Mouse (Mus musculus) spleen, adult 2 months (tissue): Measurements from ENCODE around the gene Haao.

ENCODE experiments used
- CTCF ChIP-seq: fragments of 200-500 bp; IDR thresholded peaks from 2 replicates; pipeline ENCODE4 v1.5.1; 2011; ENCODE audit warnings: mild to moderate bottlenecking, inconsistent platforms; ENCODE audit not compliant: insufficient read depth, insufficient read length, insufficient replicate concordance; ENCODE audit errors: extremely low read depth
- POLR2A ChIP-seq: fragments of 200-500 bp; IDR thresholded peaks from 2 replicates; pipeline ENCODE4 v1.6.1; 2011; ENCODE audit warnings: low read depth, low read length, inconsistent platforms

GRCm38 (mm10) chr17:83850458-83850857 is 2.7 kb upstream of the Haao start:
- peak; percentile 92; the same call in 1 of the 2 replicates for TF ChIP-seq CTCF
- no peak for TF ChIP-seq POLR2A
